Mouse (Mus musculus) megakaryocyte, embryonic 14.5 days (primary cell): ENCODE measurements around the gene Tmem200c.

Source experiments
- FLI1 ChIP-seq: IDR thresholded peaks from 2 replicates; pipeline ENCODE4 v1.6.1; 2012; ENCODE audit warnings: low read length, inconsistent platforms, mixed read lengths
- GATA1 ChIP-seq: IDR thresholded peaks from 3 replicates; pipeline ENCODE4 v1.6.1; 2012; ENCODE audit warnings: mixed read lengths, low read length, inconsistent platforms, borderline replicate concordance

GRCm38 (mm10) chr17:68826323-68826722 is at the start of gene Tmem200c:
- TF ChIP-seq GATA1 (no peak), FLI1 (no peak)
